Mouse (Mus musculus) liver, embryonic 16.5 days (tissue): ENCODE data around the gene Thada. TPM values are rescaled to one million over a fixed set of nuclear protein-coding genes. Genes with fewer than 3 reads are reported as not detected.
A peak's percentile ranks its signal among the peaks of the same experiment; 100 is the strongest.

Source experiments
- ATAC-seq: fragments of 200-750 bp; cut with Nextera tagmentation; 2 replicates; pipeline ENCODE4 v1.8.0; 2017; ENCODE audit warnings: low read depth, mild to moderate bottlenecking, moderate number of reproducible peaks, moderate library complexity
- H3K27ac ChIP-seq: fragments of 300-500 bp; sonication (generic); 2 replicates; pipeline ENCODE4 v1.5.1; 2014; ENCODE audit warnings: mild to moderate bottlenecking, low read length
- H3K27me3 ChIP-seq: fragments of 300-500 bp; sonication (generic); 2 replicates; pipeline ENCODE4 v1.6.1; 2014; ENCODE audit warnings: low read depth, low read length, mixed read lengths; ENCODE audit not compliant: control insufficient read depth, insufficient read depth
- H3K36me3 ChIP-seq: fragments of 300-500 bp; sonication (generic); 2 replicates; pipeline ENCODE4 v1.6.1; 2014; ENCODE audit warnings: mild to moderate bottlenecking; ENCODE audit not compliant: control insufficient read depth, insufficient read depth
- H3K4me1 ChIP-seq: fragments of 300-500 bp; sonication (generic); 2 replicates; pipeline ENCODE4 v1.6.1; 2014; ENCODE audit warnings: low read depth, low read length, mixed read lengths; ENCODE audit not compliant: control insufficient read depth
- H3K4me2 ChIP-seq: fragments of 300-500 bp; sonication (generic); 2 replicates; pipeline ENCODE4 v1.6.1; 2014; ENCODE audit warnings: low read depth, low read length, mixed read lengths
- H3K4me3 ChIP-seq: fragments of 300-500 bp; sonication (generic); 2 replicates; pipeline ENCODE4 v1.5.1; 2014; ENCODE audit warnings: low read depth, mild to moderate bottlenecking, low read length
- H3K9ac ChIP-seq: fragments of 300-500 bp; sonication (generic); 2 replicates; pipeline ENCODE4 v1.6.1; 2014; ENCODE audit warnings: low read depth, low read length
- H3K9me3 ChIP-seq: fragments of 300-500 bp; sonication (generic); replicated peaks from 2 replicates; pipeline ENCODE4 v1.6.1; 2016; ENCODE audit warnings: low read length; ENCODE audit not compliant: control insufficient read depth
- WGBS: fragments of 180-500 bp; shearing (Covaris S2); extraction: QIAGEN DNeasy Blood & Tissue Kit; methylation state at CpG from one replicate; pipeline ENCODE4 v1.1.7; 2014; ENCODE audit not compliant: insufficient replicate concordance; 5-methylcytosine and 5-hydroxymethylcytosine counted together
- polyA plus RNA-seq: library from polyadenylated mRNA; unstranded; fragments of >200 nt; fragmentation: Nextera tagmentation; extraction: Ambion mirVana; gene quantifications from 2 replicates; pipeline ENCODE4 v1.2.1, GENCODE M21; 2015

The Thada gene
- polyA plus RNA-seq, 1 experiment from 2014 or later: 2.2 TPM

DNA sequence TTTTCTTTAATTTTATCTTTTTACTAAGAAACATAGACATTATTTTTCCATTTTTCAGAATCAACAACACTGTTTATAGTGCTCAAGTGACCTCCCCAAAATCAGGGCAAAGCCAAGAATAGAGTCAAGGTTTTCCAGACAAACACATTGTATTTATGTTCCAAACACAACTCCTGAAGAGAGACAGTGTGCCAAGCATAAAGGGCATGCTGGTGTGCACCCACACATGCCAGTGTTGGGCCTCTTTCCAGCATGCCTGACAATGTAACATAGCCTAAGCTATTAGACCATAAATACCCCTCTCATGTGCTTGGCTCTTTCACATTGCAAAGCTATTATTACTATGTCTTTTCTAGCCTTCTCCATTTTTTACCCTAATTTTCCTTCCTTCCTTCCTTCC lies 205.8 kb downstream of the Thada start:
- no peak for ATAC-seq

DNA sequence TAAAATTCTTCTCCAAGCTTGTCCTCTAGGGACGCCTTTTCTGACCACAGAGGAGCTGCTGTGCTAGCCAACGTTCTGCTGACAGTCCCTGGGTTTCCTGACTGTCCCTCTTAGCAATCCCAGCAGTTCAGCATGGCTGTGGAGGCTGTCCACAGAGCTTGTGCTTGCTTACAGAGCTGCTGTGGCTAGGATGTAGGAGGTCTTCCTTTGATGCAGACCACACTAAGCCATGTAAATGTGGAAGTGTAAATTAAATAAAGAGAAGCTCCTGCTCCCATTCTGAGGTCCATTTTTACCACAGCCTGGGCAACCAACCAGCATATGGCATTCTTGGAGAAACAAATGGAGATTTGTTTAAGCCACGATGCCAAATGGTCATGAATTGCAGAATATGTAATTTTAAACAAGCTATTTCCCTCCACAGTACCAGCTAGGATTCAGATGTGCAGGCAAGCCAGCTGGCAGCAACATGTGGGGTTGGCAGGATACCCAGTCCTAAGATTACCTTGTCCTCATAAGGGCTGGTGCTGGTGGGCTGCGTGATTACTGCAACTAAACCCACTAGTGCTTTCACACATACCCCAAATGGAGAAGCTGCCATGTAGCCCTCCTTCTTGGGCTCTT lies 207.3 kb downstream of the Thada start:
- H3K36me3 ChIP-seq: no peaks in the 10 kb centered on the region
- 60% methylated on average over 4 of the region's 4 CpGs for WGBS
- H3K4me1 ChIP-seq: peaks cover 21% of the 10 kb centered on the region
- ATAC-seq: no peak
- no peak overlapping the region for H3K4me2 ChIP-seq
- no peak overlapping the region for H3K4me3 ChIP-seq
- no peak overlapping the region for H3K9ac ChIP-seq
- H3K9me3 ChIP-seq: no peaks in the 10 kb centered on the region
- no peak overlapping the region for H3K27ac ChIP-seq
- H3K27me3 ChIP-seq: no peaks in the 10 kb centered on the region

More for the DNA sequence above, 205.8 kb downstream of the Thada start:
- Histone ChIP-seq H3K4me3 (no peak overlapping the region), H3K27ac (no peak overlapping the region), H3K27me3 (no peaks in the 10 kb centered on the region), H3K9me3 (no peaks in the 10 kb centered on the region), H3K4me2 (no peak overlapping the region), H3K4me1 (peaks cover 17% of the 10 kb centered on the region), H3K36me3 (no peaks in the 10 kb centered on the region), H3K9ac (no peak overlapping the region)

DNA sequence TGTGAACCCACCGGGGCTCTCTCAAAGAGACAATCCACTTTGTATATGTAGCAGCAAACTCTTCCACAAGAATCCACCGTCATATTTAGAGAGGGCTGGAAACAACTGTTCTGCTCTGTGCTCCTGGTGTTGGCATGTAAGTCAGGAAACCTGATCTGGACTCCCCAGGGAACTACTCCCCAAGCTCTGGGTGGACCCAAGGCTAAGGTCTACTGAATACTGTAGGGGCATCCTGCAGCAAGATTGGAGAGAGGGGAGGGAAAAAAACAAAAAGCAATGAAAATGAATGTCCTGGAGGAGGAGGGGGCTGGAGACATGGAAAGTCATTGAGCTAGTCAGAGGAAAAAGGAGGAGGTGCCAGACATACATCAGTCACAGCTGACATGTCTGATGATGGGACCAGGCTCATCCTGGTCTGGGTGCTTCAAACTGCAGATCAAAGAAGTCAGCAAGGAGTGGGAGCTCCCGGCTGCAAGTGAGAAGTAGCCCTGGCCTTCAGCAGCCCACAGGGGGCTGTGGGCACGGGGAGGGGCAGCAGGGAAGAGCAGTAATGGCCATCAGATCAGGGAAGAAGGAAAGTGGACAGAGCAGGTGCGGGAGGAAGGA lies 208.0 kb downstream of the Thada start:
- no peak overlapping the region for H3K9ac ChIP-seq
- H3K4me1 ChIP-seq: peaks cover 18% of the 10 kb centered on the region
- ATAC-seq: no peak
- no peak overlapping the region for H3K27ac ChIP-seq
- H3K9me3 ChIP-seq: no peaks in the 10 kb centered on the region
- 73% methylated on average over 5 of the region's 5 CpGs for WGBS
- H3K4me2 ChIP-seq: no peak overlapping the region
- no peaks in the 10 kb centered on the region for H3K27me3 ChIP-seq
- no peaks in the 10 kb centered on the region for H3K36me3 ChIP-seq
- no peak overlapping the region for H3K4me3 ChIP-seq

DNA sequence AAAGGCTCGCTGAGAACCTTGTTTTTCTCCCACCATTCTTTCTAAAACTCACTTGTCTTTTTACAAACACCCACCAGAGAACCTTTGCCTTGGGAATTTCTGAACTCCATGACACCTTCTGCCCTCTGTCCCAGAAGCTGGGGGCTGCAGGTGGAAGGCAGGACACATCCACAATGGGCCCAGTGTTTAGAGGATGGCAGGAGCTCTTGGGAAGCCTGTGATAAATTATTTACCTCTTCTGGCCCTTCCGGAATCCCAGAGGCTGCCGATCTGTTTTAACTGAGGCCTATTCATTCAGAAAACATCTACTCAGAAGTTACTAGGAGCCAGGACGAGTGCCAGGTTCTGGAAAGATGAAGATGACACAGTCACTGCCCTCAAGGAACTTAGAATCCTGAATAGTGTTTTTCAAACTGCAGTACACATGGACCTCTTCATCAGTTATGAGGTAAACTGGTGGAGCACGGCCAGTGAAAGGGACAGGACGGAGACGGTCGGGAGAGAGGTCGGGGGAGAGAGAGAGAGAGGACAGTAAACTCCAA lies 209.7 kb downstream of the Thada start:
- Histone ChIP-seq H3K27ac (no peak overlapping the region), H3K27me3 (no peaks in the 10 kb centered on the region), H3K4me2 (no peak overlapping the region), H3K4me3 (no peak overlapping the region), H3K36me3 (no peaks in the 10 kb centered on the region), H3K4me1 (peaks cover 12% of the 10 kb centered on the region), H3K9ac (no peak overlapping the region), H3K9me3 (no peaks in the 10 kb centered on the region)
- no peak for ATAC-seq
- 75% methylated on average over 9 of the region's 9 CpGs for WGBS

DNA sequence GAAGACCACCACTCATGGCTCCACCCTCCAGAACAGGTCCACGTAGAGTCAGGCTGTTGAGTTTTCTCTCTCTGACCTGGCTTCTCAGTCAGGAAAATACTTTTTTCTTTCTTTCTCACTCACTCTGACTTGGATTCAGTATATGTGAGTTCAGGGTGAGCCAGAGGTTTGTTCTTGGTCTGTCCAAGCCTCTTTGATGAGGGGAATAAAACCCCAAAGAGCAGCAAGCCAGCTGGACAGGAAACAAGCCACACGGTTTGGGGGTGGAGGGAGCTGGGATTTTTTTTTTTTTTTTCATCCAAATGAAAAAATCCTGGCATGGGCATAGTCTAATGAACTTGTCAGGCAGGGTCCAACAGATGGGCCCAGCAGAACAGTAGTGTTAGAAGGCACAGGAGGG lies 210.2 kb downstream of the Thada start:
- Histone ChIP-seq H3K4me3 (no peak overlapping the region), H3K9me3 (no peaks in the 10 kb centered on the region), H3K27me3 (no peaks in the 10 kb centered on the region), H3K27ac (no peak overlapping the region), H3K4me2 (no peak overlapping the region), H3K36me3 (no peaks in the 10 kb centered on the region), H3K9ac (no peak overlapping the region), H3K4me1 (peaks cover 7% of the 10 kb centered on the region)
- ATAC-seq: no peak
- WGBS: 59% methylated on average over 2 of the region's 2 CpGs

DNA sequence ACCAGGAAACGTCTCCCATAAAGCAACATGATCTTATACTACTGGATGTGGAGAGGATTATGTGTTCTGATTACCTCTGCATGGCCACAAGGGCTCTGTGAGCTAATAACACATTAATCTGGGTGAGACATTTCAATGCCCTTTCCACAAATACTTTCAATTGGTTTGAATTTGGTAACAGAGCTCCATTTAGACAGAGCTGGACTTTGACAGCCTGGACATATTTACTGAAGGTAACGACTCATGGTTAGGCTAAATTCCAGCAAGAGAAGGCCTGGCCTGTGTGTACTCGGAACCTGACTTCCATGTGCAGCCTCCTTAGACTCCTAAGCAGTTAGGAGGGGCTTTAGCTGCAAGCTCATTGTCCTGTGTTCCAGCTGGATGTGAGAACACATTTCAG lies 214.6 kb downstream of the Thada start:
- H3K36me3 ChIP-seq: no peaks in the 10 kb centered on the region
- H3K9me3 ChIP-seq: no peaks in the 10 kb centered on the region
- H3K9ac ChIP-seq: no peak overlapping the region
- peak; percentile 75; the same call in 1 of the 2 replicates for ATAC-seq
- 68% methylated on average over 3 of the region's 3 CpGs for WGBS
- H3K27ac ChIP-seq: peak overlapping the region; percentile 38; the same call in 1 of the 2 replicates
- no peaks in the 10 kb centered on the region for H3K27me3 ChIP-seq
- H3K4me2 ChIP-seq: no peak overlapping the region
- H3K4me3 ChIP-seq: no peak overlapping the region
- peaks cover 6% of the 10 kb centered on the region for H3K4me1 ChIP-seq

DNA sequence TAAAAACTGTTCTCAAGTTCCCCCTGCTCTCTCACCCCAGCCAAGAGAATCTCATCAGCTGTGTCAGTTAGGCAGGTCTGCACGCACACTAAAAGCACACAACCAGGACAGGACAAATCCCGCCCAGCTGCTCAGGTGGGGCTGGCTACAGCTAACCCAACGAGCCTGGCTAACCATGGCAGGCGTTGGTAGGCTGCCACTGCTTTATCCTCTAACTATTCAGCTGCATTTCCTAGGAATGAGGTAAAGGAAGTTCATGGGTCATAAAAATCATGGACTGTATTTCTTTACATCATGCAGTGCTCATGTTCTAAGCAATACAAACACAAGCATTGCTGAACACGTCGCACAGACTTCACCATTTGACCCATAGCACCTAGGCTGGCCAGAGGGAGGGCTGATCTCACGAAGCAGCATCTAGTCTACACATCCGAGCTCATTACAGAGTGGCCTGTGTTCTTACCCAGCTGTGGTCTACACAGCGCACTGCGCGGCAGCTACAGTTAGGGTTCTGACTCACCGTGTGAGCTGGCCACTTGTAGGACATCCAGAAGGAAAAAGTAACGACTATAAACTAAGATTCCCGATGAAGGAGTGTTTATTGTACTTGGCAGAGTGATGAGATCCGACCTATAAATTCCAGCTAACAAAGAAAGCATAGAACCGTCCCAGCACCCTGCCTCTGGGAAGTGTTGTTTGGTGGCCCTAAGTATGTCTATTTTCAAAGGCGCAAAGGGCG lies 221.7 kb downstream of the Thada start:
- Histone ChIP-seq H3K9ac (no peak overlapping the region), H3K27ac (no peak overlapping the region), H3K4me1 (peaks cover under 1% of the 10 kb centered on the region; the same call in 1 of the 2 replicates), H3K4me3 (no peak overlapping the region), H3K9me3 (no peaks in the 10 kb centered on the region; the same call in 1 of the 2 replicates), H3K27me3 (no peaks in the 10 kb centered on the region), H3K36me3 (no peaks in the 10 kb centered on the region), H3K4me2 (no peak overlapping the region)
- ATAC-seq: peak; percentile 27; the same call in 1 of the 2 replicates
- 79% methylated on average over 18 of the region's 18 CpGs for WGBS

DNA sequence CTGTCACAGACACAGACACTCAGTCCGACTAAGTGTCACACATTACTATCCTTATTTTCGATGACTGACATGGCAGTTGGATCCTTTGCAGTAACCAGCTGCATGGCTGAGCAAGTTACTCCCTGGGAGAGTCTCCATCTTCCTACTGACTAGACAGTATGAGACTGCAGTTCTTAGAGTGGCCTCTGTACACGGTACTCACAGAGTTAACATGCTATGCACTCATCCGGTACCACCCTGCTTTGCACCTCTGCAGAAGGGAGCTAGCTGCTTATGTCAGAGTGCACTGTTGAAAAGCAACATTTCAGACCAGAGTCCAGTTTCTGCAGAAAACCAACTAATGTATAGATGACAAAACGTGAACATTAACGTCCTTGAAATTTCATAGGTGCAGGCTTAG lies 222.2 kb downstream of the Thada start:
- ATAC-seq: no peak
- no peaks in the 10 kb centered on the region for H3K27me3 ChIP-seq
- no peaks in the 10 kb centered on the region for H3K36me3 ChIP-seq
- H3K4me3 ChIP-seq: no peak overlapping the region
- no peak overlapping the region for H3K9ac ChIP-seq
- H3K4me2 ChIP-seq: no peak overlapping the region
- H3K4me1 ChIP-seq: peaks cover 4% of the 10 kb centered on the region
- no peaks in the 10 kb centered on the region; the same call in 1 of the 2 replicates for H3K9me3 ChIP-seq
- no peak overlapping the region for H3K27ac ChIP-seq
- WGBS: 73% methylated on average over 6 of the region's 6 CpGs
